Mouse (Mus musculus): ENCODE measurements at regions not wholly inside any gene's neighbourhood (a gene's known extent, or its start where the extent isn't known, plus 50 kb on each side); places are given as distances from the start of the nearest gene placed in this dataset.
A peak's percentile ranks its signal among the peaks of the same experiment; 100 is the strongest.

DNA sequence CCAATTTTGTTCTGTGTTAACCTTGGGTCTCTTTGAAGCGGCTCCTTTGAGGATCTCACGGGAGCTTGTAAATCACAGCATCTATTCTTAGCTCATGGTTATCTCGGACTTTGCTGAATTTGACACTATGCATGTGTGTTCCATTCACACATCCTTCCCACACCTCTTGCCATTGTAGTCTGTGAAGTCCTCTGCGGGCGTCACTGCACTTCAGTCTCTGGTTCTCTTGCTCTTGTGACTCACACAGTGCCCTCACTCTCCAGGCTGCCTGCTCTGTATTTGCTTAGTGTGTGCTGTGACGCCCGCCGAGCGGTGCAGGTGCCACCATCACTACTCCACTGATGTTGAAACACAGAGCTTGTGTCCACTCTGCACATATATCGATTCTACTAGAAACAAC, 1271.2 kb downstream of the Synb start:
- no peak for DNase-seq (ENCODE audit: low spot score)

DNA sequence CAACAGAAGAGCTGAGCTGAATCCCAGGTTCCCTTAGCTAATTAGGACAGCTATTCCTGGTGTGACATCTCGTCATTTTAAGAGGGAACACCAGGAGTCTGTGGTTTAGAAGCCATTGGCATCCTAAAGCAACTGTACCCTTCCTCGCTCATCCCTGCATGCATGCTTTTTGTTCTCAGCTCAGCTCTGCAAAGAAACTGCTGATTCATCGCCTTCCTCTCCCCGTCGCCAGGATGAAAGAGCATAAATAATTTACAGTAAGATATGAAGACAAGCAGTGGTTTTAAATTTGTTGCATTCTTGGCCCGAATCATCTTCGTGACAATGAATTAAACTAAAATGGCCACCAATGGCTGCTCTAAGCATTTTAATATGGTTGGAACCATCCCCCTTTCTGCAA, 1272.9 kb downstream of the Synb start:
- no peak for DNase-seq (ENCODE audit: low spot score)

DNA sequence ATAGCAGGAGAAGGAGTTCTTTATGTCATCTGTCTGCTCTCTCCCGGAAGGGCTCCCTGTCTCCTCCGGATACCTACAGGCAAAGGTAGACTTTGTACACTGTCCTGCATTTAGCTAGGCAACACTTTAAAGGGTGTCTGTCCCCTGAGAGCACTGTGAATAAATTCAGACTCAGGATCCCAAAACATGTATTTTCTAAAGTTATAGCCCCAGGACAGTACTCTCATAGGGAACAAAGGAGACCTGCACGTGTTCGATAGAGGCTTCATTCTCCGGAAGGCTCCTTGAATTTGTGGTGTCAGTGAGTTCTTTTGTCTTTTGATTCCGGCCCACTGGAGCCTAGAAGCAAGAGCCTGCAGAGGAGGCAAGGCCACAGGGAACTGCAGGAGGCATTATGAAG, 1273.3 kb downstream of the Synb start:
- DNase-seq (ENCODE audit: low spot score), result no peak

DNA sequence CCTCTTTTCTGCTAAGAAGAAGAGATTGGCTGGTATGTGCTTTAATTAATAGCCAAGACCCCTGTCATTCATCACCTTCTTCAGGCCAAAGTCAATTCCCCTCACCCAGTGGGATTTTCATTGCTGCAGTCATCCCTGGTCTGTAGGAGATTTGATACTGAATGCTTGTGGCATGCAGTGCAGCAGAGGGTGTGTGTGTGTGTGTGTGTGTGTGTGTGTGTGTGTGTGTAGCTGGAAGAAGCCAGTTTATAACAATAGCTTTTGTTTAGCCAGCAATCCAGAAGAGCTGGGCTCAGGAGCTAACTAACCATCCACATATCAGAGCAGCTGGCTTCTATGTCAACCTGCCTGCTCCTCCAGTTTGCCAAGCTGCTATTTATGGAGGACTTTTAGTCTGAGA, 1275.4 kb downstream of the Synb start:
- peak; percentile 53 for DNase-seq (ENCODE audit: low spot score)

DNA sequence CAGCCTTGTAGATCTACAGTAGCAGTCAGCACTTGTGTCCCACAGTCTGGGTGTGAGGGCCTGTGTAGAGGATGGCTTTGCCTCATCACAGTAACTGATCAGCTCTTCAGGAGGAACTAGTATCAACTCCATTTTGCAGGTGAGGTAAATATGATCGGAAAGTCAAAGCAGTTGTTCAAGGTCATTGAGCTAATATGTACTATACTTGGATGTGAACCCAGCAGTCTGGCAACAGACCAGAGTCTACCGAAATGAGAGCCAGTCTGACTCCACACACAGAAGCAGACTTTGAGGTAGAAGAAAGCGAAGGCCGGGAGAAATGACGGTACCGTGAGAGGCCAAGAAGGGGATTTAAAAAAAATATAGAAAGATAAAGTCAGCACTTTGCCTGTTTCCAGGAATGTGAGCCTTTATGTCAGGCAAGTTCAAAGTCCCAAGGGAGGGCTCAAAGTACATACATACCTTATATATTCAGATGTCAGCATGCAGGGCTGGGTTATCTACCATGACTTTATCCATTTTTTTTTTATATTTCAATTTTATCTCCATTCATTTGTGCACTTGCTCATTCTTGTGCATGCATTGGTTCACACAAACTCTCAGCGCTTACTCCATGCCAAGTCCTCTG, 1297.2 kb downstream of the Synb start:
- no peak for DNase-seq (ENCODE audit: low spot score)

DNA sequence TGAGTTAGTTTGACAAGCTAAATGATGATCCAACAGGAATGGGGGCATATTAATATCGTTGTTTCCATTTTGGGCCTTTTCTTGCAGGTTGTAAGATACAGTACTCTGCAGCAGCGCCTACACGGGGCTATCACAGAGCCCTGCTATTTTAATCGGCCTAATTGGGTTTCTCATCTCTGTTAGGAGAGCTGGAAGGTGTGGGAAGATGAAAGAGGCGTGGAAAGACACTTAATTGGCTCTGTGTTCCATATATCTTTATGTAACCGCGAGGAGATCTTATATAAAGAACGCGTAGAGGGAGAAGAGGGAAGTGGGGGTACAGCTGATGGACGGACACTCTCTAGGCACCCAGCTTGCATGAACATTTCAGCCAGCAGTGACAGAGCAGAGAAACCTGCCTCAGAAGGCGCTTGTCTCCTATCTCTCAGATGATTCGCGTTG, 1300.5 kb downstream of the Synb start:
- no peak for DNase-seq (ENCODE audit: low spot score)

DNA sequence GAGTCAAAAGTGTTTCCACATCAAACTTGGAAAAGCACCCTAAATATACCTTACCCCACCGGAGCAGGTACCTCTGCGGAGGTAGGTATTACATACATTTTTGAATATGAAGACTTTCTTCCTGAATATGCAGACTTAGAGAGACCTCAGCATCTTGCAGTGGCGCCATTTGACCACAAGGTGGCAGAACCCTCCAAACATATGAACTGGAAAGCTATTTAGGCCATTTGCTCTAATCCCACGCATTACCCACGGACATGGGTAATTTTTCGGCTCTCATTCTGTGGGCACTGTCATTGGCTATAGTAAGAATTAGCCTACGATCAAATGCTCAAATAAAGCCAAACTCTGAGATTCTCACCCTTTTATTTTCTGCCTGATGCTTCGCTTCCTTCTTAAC, 1301.0 kb downstream of the Synb start:
- DNase-seq (ENCODE audit: low spot score), result peak; percentile 89

DNA sequence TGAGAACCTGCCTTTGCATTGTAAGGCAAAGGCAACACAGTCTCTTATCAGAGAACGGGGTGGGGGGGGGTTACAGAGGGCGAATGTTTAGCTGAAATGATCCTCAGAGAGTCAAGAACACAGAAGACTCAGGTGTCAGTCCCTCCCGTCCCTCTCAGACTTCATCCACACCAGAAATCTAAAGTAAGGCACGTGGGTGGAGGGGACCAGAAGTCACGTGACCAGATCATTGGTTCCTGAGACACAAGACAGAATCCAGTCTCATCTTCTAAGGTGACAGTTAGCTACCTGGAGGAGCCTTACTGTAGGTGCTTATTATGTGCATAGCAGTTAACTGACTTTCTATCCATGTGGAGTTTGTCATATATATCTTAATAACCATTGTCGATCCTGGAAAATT, 1302.0 kb downstream of the Synb start:
- no peak for DNase-seq (ENCODE audit: low spot score)

DNA sequence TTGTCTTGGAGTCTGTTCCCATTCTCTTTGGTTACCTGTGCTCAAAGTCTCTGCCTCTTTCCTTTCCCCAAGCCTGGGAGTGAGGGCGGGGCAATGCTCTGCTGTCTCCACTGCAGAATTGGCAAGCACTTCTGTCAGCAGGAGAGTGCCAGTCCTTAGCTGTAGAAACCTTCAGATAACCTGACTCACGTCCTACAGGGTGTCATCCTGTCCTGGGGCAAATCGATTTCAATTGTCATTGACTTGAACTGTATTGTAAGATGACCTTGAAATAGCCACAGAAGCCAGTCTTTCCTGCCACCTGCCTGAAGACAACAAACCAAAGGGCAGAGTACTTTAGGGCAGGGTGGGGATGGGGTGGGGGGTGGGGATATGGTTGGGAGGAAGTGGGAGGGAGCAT, 1303.8 kb downstream of the Synb start:
- no peak for DNase-seq (ENCODE audit: low spot score)
